Mouse (Mus musculus) megakaryocyte, embryonic 14.5 days (primary cell): ENCODE measurements at regions not wholly inside any gene's neighbourhood (a gene's known extent, or its start where the extent isn't known, plus 50 kb on each side); places are given as distances from the start of the nearest gene placed in this dataset.

Experiments used
- H3K27me3 ChIP-seq: replicated peaks from 2 replicates; pipeline ENCODE3; 2012; ENCODE audit warnings: inconsistent platforms
- H3K36me3 ChIP-seq: replicated peaks from 2 replicates; pipeline ENCODE3; 2012; ENCODE audit warnings: low read length, inconsistent platforms, mixed read lengths
- H3K4me1 ChIP-seq: 2 replicates; pipeline ENCODE4 v1.6.1; 2012; ENCODE audit warnings: inconsistent platforms
- H3K4me3 ChIP-seq: replicated peaks from 2 replicates; pipeline ENCODE3; 2012; ENCODE audit warnings: moderate library complexity, mild to moderate bottlenecking, inconsistent platforms
- H3K9me3 ChIP-seq: 2 replicates; pipeline ENCODE4 v1.6.1; 2012; ENCODE audit warnings: inconsistent platforms
- FLI1 ChIP-seq: IDR thresholded peaks from 2 replicates; pipeline ENCODE4 v1.6.1; 2012; ENCODE audit warnings: low read length, inconsistent platforms, mixed read lengths
- GATA1 ChIP-seq: IDR thresholded peaks from 3 replicates; pipeline ENCODE4 v1.6.1; 2012; ENCODE audit warnings: mixed read lengths, low read length, inconsistent platforms, borderline replicate concordance

GRCm38 (mm10) chr17:74943802-74944193 is 61.6 kb upstream of the Ltbp1 start:
- no peaks in the 10 kb centered on the region for H3K9me3 ChIP-seq
- no peak for TF ChIP-seq FLI1
- TF ChIP-seq GATA1: no peak
- no peaks in the 10 kb centered on the region for H3K36me3 ChIP-seq
- no peak overlapping the region for H3K4me3 ChIP-seq
- peaks cover 2% of the 10 kb centered on the region for H3K27me3 ChIP-seq
- H3K4me1 ChIP-seq: peaks cover 4% of the 10 kb centered on the region; the same call in 1 of the 2 replicates

GRCm38 (mm10) chr17:74945149-74945548 is 60.2 kb upstream of the Ltbp1 start:
- H3K9me3 ChIP-seq: no peaks in the 10 kb centered on the region
- H3K27me3 ChIP-seq: peaks cover 2% of the 10 kb centered on the region
- no peak for TF ChIP-seq GATA1
- no peak for TF ChIP-seq FLI1
- H3K4me3 ChIP-seq: no peak overlapping the region
- H3K4me1 ChIP-seq: no peaks in the 10 kb centered on the region
- H3K36me3 ChIP-seq: no peaks in the 10 kb centered on the region

- H3K4me1 ChIP-seq: no peaks in the 10 kb centered on the region
- no peaks in the 10 kb centered on the region for H3K36me3 ChIP-seq
- no peaks in the 10 kb centered on the region for H3K9me3 ChIP-seq
- no peak for TF ChIP-seq GATA1
- TF ChIP-seq FLI1: no peak
- no peak overlapping the region for H3K4me3 ChIP-seq
- no peaks in the 10 kb centered on the region for H3K27me3 ChIP-seq
Observed at GRCm38 (mm10) chr17:74948476-74948875, 56.9 kb upstream of the Ltbp1 start.

GRCm38 (mm10) chr17:74950316-74950715 is 55.1 kb upstream of the Ltbp1 start:
- no peaks in the 10 kb centered on the region for H3K9me3 ChIP-seq
- no peaks in the 10 kb centered on the region for H3K27me3 ChIP-seq
- peaks cover 10% of the 10 kb centered on the region for H3K4me1 ChIP-seq
- TF ChIP-seq GATA1 (no peak), FLI1 (no peak)
- H3K36me3 ChIP-seq: no peaks in the 10 kb centered on the region
- H3K4me3 ChIP-seq: no peak overlapping the region

GRCm38 (mm10) chr17:74954988-74955387 is 50.4 kb upstream of the Ltbp1 start:
- H3K27me3 ChIP-seq: peaks cover 4% of the 10 kb centered on the region
- TF ChIP-seq FLI1: no peak
- no peak; the same call in 2 of the 3 replicates for TF ChIP-seq GATA1
- no peaks in the 10 kb centered on the region for H3K9me3 ChIP-seq
- no peak overlapping the region for H3K4me3 ChIP-seq
- peaks cover 40% of the 10 kb centered on the region for H3K4me1 ChIP-seq
- no peaks in the 10 kb centered on the region for H3K36me3 ChIP-seq
